Mouse (Mus musculus): ENCODE results near the gene Man2a2.
A peak's percentile ranks its signal among the peaks of the same experiment; 100 is the strongest.

DNA sequence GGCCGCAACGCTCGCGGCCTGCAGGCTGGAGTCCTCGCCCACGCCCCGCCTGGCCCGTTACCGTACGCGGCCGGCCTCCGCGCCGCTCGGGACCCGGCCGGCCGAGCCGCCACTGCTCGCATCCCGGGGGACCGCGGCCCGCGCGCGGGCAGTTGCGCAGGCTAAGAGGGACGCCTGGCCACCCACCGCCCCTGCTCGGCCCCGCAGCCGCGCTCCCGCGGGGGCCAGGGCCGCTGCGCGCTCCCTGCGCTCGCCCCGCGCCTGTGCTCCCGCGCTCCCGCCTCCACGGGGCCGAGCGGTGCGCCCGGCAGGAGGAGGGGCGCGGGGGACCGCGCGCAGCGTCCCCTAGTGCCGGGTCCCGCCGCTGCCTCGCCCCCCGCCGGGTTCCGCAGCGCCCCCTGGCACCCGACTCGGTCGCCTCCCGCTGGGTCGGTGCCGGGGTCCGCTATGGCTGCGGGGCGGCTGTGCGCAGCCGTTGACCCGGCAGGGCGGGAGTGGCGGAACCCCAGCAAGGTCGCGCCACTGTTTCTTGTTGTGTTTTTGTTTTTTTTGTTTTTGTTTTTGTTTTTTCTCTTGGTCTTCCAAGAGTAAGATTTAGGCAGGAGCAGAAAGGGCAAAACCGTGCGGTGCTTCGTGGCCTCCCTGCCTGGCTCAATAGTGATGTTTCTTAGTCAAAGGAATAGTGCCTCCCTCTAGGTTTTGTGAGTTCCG lies at the start of gene Man2a2:
- TF ChIP-seq CTCF (IDR thresholded peaks at IDR 0.05; ENCODE audit: borderline replicate concordance, extremely low read depth, insufficient read depth, insufficient read length) (peak; percentile 72), POLR2A (IDR thresholded peaks at IDR 0.05; ENCODE audit: borderline replicate concordance, extremely low read depth, insufficient read depth, insufficient read length, poor library complexity, severe bottlenecking) (peak; percentile 79)

Measured in brain, embryonic 14.5 days (tissue).